In the genomic region with DNA sequence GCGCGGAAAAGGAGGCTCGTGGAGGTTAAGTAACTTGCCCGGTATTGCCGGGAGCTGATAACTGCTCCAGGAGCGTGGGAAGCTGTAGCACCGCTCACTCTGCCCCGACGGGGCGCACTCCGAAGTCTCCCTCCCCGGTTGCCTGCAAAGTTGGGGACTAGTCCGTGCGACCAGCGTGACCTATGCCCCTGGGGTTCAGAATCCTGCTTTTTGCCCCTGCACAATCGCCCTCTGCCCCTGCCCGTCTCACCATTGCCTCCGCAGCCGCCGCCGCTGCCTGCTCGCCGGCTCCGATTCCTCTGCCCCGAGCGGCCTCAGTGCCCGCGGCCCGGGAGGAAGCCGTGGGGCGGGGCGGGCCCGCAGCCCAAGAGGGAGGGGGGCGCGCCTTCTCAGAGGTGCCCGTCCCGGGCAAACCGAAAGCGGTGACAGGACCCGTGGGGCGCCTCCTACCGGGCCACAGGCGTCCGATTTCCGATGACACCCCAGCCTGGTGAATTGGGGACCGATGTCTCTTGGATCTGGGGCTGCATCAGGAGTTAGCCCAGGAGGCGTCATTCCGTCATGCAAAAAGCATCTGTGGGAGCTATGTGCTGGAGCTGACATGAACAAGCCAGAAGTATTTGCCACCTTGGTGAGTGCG, we compare ENCODE assay signal across 8 mouse cellular contexts. TPM values are rescaled to one million over a fixed set of nuclear protein-coding genes. Genes with fewer than 3 reads are reported as not detected.
DNase-seq lines count a peak whose midpoint lies in the region; ATAC-seq and TF ChIP-seq lines count a peak whose summit lies in the region.

A gene (minus strand): TSS at position 338 of the 640 bp plus-strand sequence.

- H3K27me3 ChIP-seq in MEL (ENCODE audit: control insufficient read depth in 1 of 2, insufficient read depth in 2 of 2, low read length in 2 of 2), result no peaks in the 10 kb centered on the region
- peaks cover 37% of the 10 kb centered on the region for H3K27me3 ChIP-seq in forebrain, embryonic 13.5 days

- peak within 1 kb of the TSS; percentile 83 for H3K9ac ChIP-seq in MEL (ENCODE audit: control insufficient read depth, low read depth, low read length, poor library complexity, severe bottlenecking)
- peak within 1 kb of the TSS; percentile 59 for H3K9ac ChIP-seq in forebrain, embryonic 13.5 days

- H3K27ac ChIP-seq in MEL (ENCODE audit: control insufficient read depth, low read depth, low read length), result peak within 1 kb of the TSS; percentile 90
- H3K27ac ChIP-seq in bone marrow, adult 2 months (ENCODE audit: control insufficient read depth, insufficient read depth, low read depth, low read length, poor library complexity), result peak within 1 kb of the TSS; percentile 90
- H3K27ac ChIP-seq in forebrain, embryonic 13.5 days, result no peak within 1 kb of the TSS; the same call in 1 of the 2 replicates

- no peak; the same call in none of the 2 replicates for TF ChIP-seq RAD21 in MEL (IDR thresholded peaks at IDR 0.05; ENCODE audit: low read depth, low read length)

- peak within 1 kb of the TSS; percentile 82 to 97 for H3K4me3 ChIP-seq in MEL (ENCODE audit: control insufficient read depth in 1 of 2, insufficient read depth in 1 of 2, low read depth in 2 of 2, low read length in 2 of 2)
- H3K4me3 ChIP-seq in bone marrow, adult 2 months (replicated peaks; ENCODE audit: control insufficient read depth, low read depth, low read length), result peak within 1 kb of the TSS; percentile 90
- peak within 1 kb of the TSS; percentile 44 for H3K4me3 ChIP-seq in forebrain, embryonic 13.5 days

- DNase-seq in MEL (ENCODE audit: low read depth, low spot score), result peak; percentile 86
- peak; percentile 85 to 89 for DNase-seq in heart, postnatal 36 days
- DNase-seq in layer of hippocampus, adult 9-11 months, result peak; percentile 57
- DNase-seq in spleen, adult 12 weeks (ENCODE audit: low spot score), result peak; percentile 87
- DNase-seq in frontal cortex, postnatal 25 days (ENCODE audit: low spot score in 2 of 2), result no peak

- under 1% methylated on average over 49 of the region's 49 CpGs for WGBS in bone marrow, adult 2 months
- WGBS in forebrain, embryonic 13.5 days, result 3% methylated on average over 49 of the region's 49 CpGs

- peak; percentile 64 to 65; a peak in 2 of 4 replicates for TF ChIP-seq POLR2A in MEL (IDR thresholded peaks at IDR 0.05; ENCODE audit: control insufficient read depth in 1 of 2, insufficient read depth in 1 of 2, low read depth in 1 of 2, low read length in 2 of 2, poor library complexity in 1 of 2)
- TF ChIP-seq POLR2A in bone marrow, adult 2 months (IDR thresholded peaks at IDR 0.05; ENCODE audit: borderline replicate concordance, control insufficient read depth, low read depth, low read length), result peak; percentile 51; the same call in 1 of the 2 replicates

- H3K36me3 ChIP-seq in MEL (ENCODE audit: control insufficient read depth in 1 of 2, insufficient read depth in 2 of 2, low read length in 2 of 2), result peaks cover 8 to 55% of the 10 kb centered on the region in 2 experiments
- H3K36me3 ChIP-seq in forebrain, embryonic 13.5 days (ENCODE audit: poor library complexity, severe bottlenecking), result no peaks in the 10 kb centered on the region

- peaks cover 72% of the 10 kb centered on the region for H3K79me2 ChIP-seq in MEL (ENCODE audit: control insufficient read depth, insufficient read depth, low read length, poor library complexity)

- H3K4me1 ChIP-seq in MEL (ENCODE audit: control insufficient read depth in 1 of 2, insufficient read depth in 2 of 2, low read length in 2 of 2), result peaks cover 17 to 47% of the 10 kb centered on the region in 2 experiments
- no peaks in the 10 kb centered on the region; the same call in 1 of the 2 replicates for H3K4me1 ChIP-seq in bone marrow, adult 2 months (ENCODE audit: control insufficient read depth, insufficient read depth, low read length)
- H3K4me1 ChIP-seq in forebrain, embryonic 13.5 days, result peaks cover 7% of the 10 kb centered on the region; the same call in 1 of the 2 replicates

- peak within 1 kb of the TSS; percentile 66 for H3K4me2 ChIP-seq in forebrain, embryonic 13.5 days

- no peaks in the 10 kb centered on the region for H3K9me3 ChIP-seq in MEL (replicated peaks; ENCODE audit: insufficient read depth, low read length)
- H3K9me3 ChIP-seq in forebrain, embryonic 13.5 days (replicated peaks), result no peaks in the 10 kb centered on the region

- peak in 2 of 3 experiments; percentile 63 to 73; a peak in 5 of 6 replicates for TF ChIP-seq CTCF in MEL (IDR thresholded peaks at IDR 0.05 in 2 of 3, conservative IDR thresholded peaks at IDR 0.05 in 1 of 3; ENCODE audit: control insufficient read depth in 1 of 3, insufficient read depth in 1 of 3, low read depth in 2 of 3, low read length in 3 of 3, poor library complexity in 1 of 3, severe bottlenecking in 1 of 3)
- peak; percentile 59 for TF ChIP-seq CTCF in bone marrow, adult 2 months (IDR thresholded peaks at IDR 0.05; ENCODE audit: control insufficient read depth, insufficient read depth, low read length)

- intact Hi-C loops in heart, postnatal 36 days (cut with DNase I), result no loop called here

- TF ChIP-seq EP300 in MEL (IDR thresholded peaks at IDR 0.05; ENCODE audit: low read depth in 1 of 2, low read length in 2 of 2), result peak in 1 of 2 experiments; percentile 17; a peak in 1 of 4 replicates

- ATAC-seq in forebrain, embryonic 13.5 days, result peak; percentile 43; the same call in 1 of the 2 replicates
- ATAC-seq in megakaryocyte-erythroid progenitor cell, adult 5-6 weeks (replicated peaks; ENCODE audit: low FRiP score, low TSS enrichment, poor library complexity, severe bottlenecking), result peak; percentile 72

TF ChIP-seq in MEL, 35 proteins besides CTCF, POLR2A, EP300 and RAD21:
- TF ChIP-seq ELF1 (IDR thresholded peaks at IDR 0.05; ENCODE audit: low read depth, low read length) (no peak), E2F4 (IDR thresholded peaks at IDR 0.05; ENCODE audit: borderline replicate concordance, low read depth, low read length) (no peak), HCFC1 (IDR thresholded peaks at IDR 0.05; ENCODE audit: low read depth, low read length) (peak; percentile 38; the same call in 1 of the 2 replicates), TCF12 (IDR thresholded peaks at IDR 0.05; ENCODE audit: low read depth, low read length) (peak; percentile 79), JUND (IDR thresholded peaks at IDR 0.05; ENCODE audit: low read depth, low read length) (no peak), SIN3A (IDR thresholded peaks at IDR 0.05; ENCODE audit: low read length) (peak; percentile 46; the same call in 1 of the 2 replicates), MAZ (IDR thresholded peaks at IDR 0.05; ENCODE audit: low read depth, low read length) (peak; percentile 92), ZMIZ1 (IDR thresholded peaks at IDR 0.05; ENCODE audit: low read depth, low read length) (peak; percentile 66), MXI1 (IDR thresholded peaks at IDR 0.05; ENCODE audit: low read depth, low read length) (peak; percentile 65), SMC3 (IDR thresholded peaks at IDR 0.05; ENCODE audit: low read depth, low read length) (peak; percentile 29; the same call in 1 of the 2 replicates), NELFE (IDR thresholded peaks at IDR 0.05; ENCODE audit: low read depth, low read length) (peak; percentile 51), POLR2AphosphoS2 (IDR thresholded peaks at IDR 0.05; ENCODE audit: low read length) (no peak), UBTF (IDR thresholded peaks at IDR 0.05; ENCODE audit: borderline replicate concordance, insufficient read depth, low read depth, low read length) (0 out of 2 replicates have a peak, but pooled peaks have one; percentile 92), TBP (IDR thresholded peaks at IDR 0.05; ENCODE audit: low read depth, low read length) (0 out of 2 replicates have a peak, but pooled peaks have one; percentile 30), RCOR1 (IDR thresholded peaks at IDR 0.05; ENCODE audit: low read depth, low read length) (0 out of 2 replicates have a peak, but pooled peaks have one; percentile 37), ETS1 (IDR thresholded peaks at IDR 0.05; ENCODE audit: low read depth, low read length) (peak; percentile 33; the same call in 1 of the 2 replicates)

RNA-seq across cellular contexts. Expression of the gene that starts here (rescaled TPM):
- 490 and 593 TPM in 2 replicates for total RNA-seq in MEL (2012; rRNA removed)
- polyA plus RNA-seq in MEL (2012; ENCODE audit: insufficient read depth in 1 of 2, insufficient read length in 2 of 2, low read depth in 1 of 2, low replicate concordance in 2 of 2, missing spikeins in 1 of 2), result 100 to 1,000 TPM in 1 of 2 experiments, not detected in 1; 465 TPM
- 80.8 and 96.2 TPM in 2 replicates for polyA plus RNA-seq in bone marrow, adult 2 months (2011; ENCODE audit: insufficient read depth, insufficient read length, low replicate concordance, missing spikeins)
- 7.0 and 10.1 TPM in 2 replicates for polyA plus RNA-seq in forebrain, embryonic 13.5 days (2015; fragmentation: Nextera tagmentation; extraction: Ambion mirVana)
- total RNA-seq in heart, postnatal 36 days (2021), result 10 to 100 TPM; 67.4 to 72.6 TPM
- 420 and 424 TPM in 2 replicates for total RNA-seq in megakaryocyte-erythroid progenitor cell, adult 5-6 weeks (2014; fragmentation: Nextera tagmentation)
- total RNA-seq in megakaryocyte-erythroid progenitor cell, adult 5-6 weeks (2017), result 125 and 132 TPM in 2 replicates

Comparison
In these comparisons a context has a peak if more than half of its experiments do, and no peak if none do; other contexts are left out.
1. DNase-seq: peak in MEL (single experiment), heart, postnatal 36 days (2 of 2), layer of hippocampus, adult 9-11 months (single experiment) and spleen, adult 12 weeks (single experiment); none in frontal cortex, postnatal 25 days (0 of 2).
2. Peak in every context shown above with its lines, with median percentiles within 50 percentile points of each other: H3K4me3 ChIP-seq.